Mouse (Mus musculus): ENCODE measurements around the gene Phka2. TPM values are rescaled to one million over a fixed set of nuclear protein-coding genes. Genes with fewer than 3 reads are reported as not detected.

The Phka2 gene
- polyA plus RNA-seq, 1 experiment, result 8.2 TPM

- no peaks in the 10 kb centered on the region for H3K79me3 ChIP-seq (ENCODE audit: low read depth)
- H3K79me2 ChIP-seq (ENCODE audit: control insufficient read depth, insufficient read depth), result no peaks in the 10 kb centered on the region
- no peak overlapping the region for H3ac ChIP-seq (ENCODE audit: control insufficient read depth, insufficient read length, low read depth)
- no peaks in the 10 kb centered on the region for H3K36me3 ChIP-seq (ENCODE audit: control insufficient read depth, insufficient read depth)
- no peaks in the 10 kb centered on the region for H3K27me3 ChIP-seq (ENCODE audit: control insufficient read depth, insufficient read depth, insufficient read length)
- TF ChIP-seq MYOG (IDR thresholded peaks at IDR 0.05; ENCODE audit: control insufficient read depth, extremely low read depth, insufficient read length) (no peak), CEBPB (IDR thresholded peaks at IDR 0.05; ENCODE audit: low read depth) (no peak), FOSL1 (IDR thresholded peaks at IDR 0.05; ENCODE audit: insufficient read depth, low read length, poor library complexity, severe bottlenecking) (no peak), MAX (IDR thresholded peaks at IDR 0.05) (no peak), CTCF (IDR thresholded peaks at IDR 0.05; ENCODE audit: control insufficient read depth, insufficient read depth, insufficient read length) (no peak), MYOD1 (IDR thresholded peaks at IDR 0.05; ENCODE audit: control insufficient read depth, insufficient read length, low read depth) (no peak), USF1 (IDR thresholded peaks at IDR 0.05; ENCODE audit: low read depth) (no peak)
- no peak overlapping the region for H3K4me3 ChIP-seq (ENCODE audit: insufficient read depth, poor library complexity, severe bottlenecking)
Measured at GRCm38 (mm10) chrX:160610882-160611644, 109.1 kb downstream of the Phka2 start.

Other genes starting within 250 kb of the Phka2 start
- 0.77 TPM for gene Adgrg2, start 111.5 kb upstream of the Phka2 start, polyA plus RNA-seq (2012; fragmentation: generic; extraction: Trizol)
- gene Ppef1, start 233.6 kb downstream of the Phka2 start, polyA plus RNA-seq (2012; fragmentation: generic; extraction: Trizol), result 0.19 TPM